Mouse (Mus musculus): ENCODE measurements around the gene Mbtps2. TPM values are rescaled to one million over a fixed set of nuclear protein-coding genes. Genes with fewer than 3 reads are reported as not detected.
A peak's percentile ranks its signal among the peaks of the same experiment; 100 is the strongest.

The Mbtps2 gene
- polyA plus RNA-seq, 1 experiment, result 41.3 TPM

DNA sequence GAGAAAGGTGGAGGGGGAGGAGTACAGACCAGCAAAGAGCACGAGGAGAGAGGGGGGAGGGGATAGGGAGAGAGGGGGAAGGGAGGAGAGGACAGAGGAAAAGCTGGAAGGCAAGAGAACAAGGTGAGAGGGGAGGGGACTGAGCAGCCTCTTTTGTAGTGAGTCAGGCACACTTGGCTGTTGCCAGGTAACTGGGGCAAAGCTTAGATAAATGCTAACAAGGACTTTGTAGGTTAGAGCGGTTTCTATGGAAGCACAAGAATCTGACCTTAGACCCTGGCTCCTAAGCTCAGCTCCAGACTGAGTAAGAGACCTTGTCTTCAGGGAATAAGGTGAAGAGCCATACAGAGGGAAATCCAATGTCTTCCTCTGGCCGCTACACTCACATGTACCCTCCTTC is 51.4 kb downstream of the Mbtps2 start:
- no peak overlapping the region for H3K4me3 ChIP-seq (ENCODE audit: insufficient read depth, low read length)
- H3K27ac ChIP-seq (ENCODE audit: insufficient read depth, low read length), result no peak overlapping the region
- H3K4me1 ChIP-seq (ENCODE audit: control insufficient read depth, insufficient read depth, low read length), result no peaks in the 10 kb centered on the region
- no peak for TF ChIP-seq POLR2A (IDR thresholded peaks at IDR 0.05; ENCODE audit: low read depth, low read length)

DNA sequence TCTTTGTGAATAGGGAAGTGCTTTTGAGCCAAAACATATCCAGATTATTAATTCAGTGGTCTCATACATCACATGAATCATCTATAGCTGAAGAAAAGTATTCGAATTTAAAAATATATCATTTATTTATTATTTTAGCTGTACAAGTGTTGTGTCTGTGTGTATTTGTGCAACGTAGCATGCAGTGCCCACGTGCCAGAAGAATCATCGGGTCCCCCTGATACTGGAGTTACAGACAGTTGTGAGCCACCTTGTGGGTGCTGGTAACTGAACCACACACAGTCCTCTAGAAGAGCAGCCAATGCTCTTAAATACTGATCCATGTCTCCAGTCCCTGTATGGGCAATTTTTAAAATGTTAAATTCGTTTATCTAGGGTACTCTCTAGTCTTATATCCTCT is 92.1 kb downstream of the Mbtps2 start:
- TF ChIP-seq CTCF (IDR thresholded peaks at IDR 0.05; ENCODE audit: borderline replicate concordance, insufficient read depth, low read length), result no peak
- no peak for TF ChIP-seq POLR2A (IDR thresholded peaks at IDR 0.05; ENCODE audit: low read depth, low read length)
- Histone ChIP-seq H3K4me3 (ENCODE audit: insufficient read depth, low read length) (no peak overlapping the region), H3K27ac (ENCODE audit: insufficient read depth, low read length) (no peak overlapping the region)

DNA sequence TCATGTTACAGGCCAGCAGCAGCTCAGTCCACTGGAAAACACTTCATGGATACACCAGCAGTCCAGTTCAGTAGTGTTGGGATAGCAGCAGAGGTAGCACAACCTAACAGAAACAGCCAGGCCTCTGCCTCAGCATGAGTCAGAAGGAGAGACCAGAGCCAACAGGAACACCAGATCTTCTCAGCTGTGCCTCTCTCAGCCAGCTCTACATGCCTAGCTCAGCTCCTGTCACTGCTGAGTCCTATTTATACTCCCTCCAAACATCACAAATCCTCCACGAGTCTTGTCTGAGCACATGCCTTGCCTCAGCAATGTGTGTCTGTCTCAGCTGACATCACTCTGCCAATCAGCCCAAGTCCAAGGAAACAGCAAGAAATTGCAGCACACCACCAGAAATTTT is 94.0 kb downstream of the Mbtps2 start:
- no peak for TF ChIP-seq POLR2A (IDR thresholded peaks at IDR 0.05; ENCODE audit: low read depth, low read length)
- no peak for TF ChIP-seq CTCF (IDR thresholded peaks at IDR 0.05; ENCODE audit: borderline replicate concordance, insufficient read depth, low read length)
- no peaks in the 10 kb centered on the region for H3K4me1 ChIP-seq (ENCODE audit: control insufficient read depth, insufficient read depth, low read length)
- no peak overlapping the region for H3K4me3 ChIP-seq (ENCODE audit: insufficient read depth, low read length)

More for the DNA sequence above, 92.1 kb downstream of the Mbtps2 start:
- H3K4me1 ChIP-seq (ENCODE audit: control insufficient read depth, insufficient read depth, low read length), result no peaks in the 10 kb centered on the region

DNA sequence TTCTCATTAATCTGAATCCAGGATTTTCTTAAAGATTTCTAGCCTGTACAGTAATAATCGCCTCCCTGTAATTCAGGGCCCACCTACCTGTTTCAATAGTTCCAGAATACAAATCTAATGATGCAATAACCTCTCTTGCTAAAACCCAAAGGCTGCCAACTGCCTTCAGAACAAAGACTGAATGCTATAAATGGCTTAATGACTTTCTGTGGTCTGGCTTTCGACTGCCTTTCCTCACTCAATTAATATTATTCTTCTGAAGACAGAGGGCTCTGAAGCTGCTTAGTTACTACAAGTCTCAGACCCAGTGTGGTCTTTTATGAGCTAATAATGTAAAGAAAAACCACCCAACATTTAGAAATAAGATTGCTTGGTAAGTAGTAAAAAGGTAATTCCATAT is 96.6 kb downstream of the Mbtps2 start:
- Histone ChIP-seq H3K4me3 (ENCODE audit: insufficient read depth, low read length) (no peak overlapping the region), H3K4me1 (ENCODE audit: control insufficient read depth, insufficient read depth, low read length) (no peaks in the 10 kb centered on the region), H3K27ac (ENCODE audit: insufficient read depth, low read length) (no peak overlapping the region)
- no peak for TF ChIP-seq CTCF (IDR thresholded peaks at IDR 0.05; ENCODE audit: borderline replicate concordance, insufficient read depth, low read length)
- TF ChIP-seq POLR2A (IDR thresholded peaks at IDR 0.05; ENCODE audit: low read depth, low read length), result no peak

More for the DNA sequence above, 94.0 kb downstream of the Mbtps2 start:
- H3K27ac ChIP-seq (ENCODE audit: insufficient read depth, low read length), result no peak overlapping the region

DNA sequence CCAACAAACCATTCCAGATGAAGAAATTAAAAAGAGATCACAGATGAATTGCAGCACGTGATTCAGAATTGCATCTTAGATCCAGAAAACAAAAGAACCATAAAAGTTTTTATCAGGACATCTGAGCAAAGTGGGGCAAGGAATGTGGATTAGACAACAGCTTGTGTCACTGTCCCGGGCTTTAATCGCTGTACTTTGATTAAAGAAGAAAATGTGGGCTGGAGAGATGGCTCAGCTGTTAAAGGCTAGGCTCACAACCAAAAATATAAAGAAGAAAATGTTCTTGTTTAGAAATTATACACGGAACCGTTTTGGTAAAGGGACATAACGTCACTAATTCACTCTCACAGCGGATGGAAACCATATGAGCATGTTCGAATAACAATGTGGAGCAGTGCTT is 98.5 kb downstream of the Mbtps2 start:
- no peak overlapping the region for H3K4me3 ChIP-seq (ENCODE audit: insufficient read depth, low read length)
- no peaks in the 10 kb centered on the region for H3K4me1 ChIP-seq (ENCODE audit: control insufficient read depth, insufficient read depth, low read length)
- TF ChIP-seq CTCF (IDR thresholded peaks at IDR 0.05; ENCODE audit: borderline replicate concordance, insufficient read depth, low read length), result no peak
- no peak for TF ChIP-seq POLR2A (IDR thresholded peaks at IDR 0.05; ENCODE audit: low read depth, low read length)
- no peak overlapping the region for H3K27ac ChIP-seq (ENCODE audit: insufficient read depth, low read length)

DNA sequence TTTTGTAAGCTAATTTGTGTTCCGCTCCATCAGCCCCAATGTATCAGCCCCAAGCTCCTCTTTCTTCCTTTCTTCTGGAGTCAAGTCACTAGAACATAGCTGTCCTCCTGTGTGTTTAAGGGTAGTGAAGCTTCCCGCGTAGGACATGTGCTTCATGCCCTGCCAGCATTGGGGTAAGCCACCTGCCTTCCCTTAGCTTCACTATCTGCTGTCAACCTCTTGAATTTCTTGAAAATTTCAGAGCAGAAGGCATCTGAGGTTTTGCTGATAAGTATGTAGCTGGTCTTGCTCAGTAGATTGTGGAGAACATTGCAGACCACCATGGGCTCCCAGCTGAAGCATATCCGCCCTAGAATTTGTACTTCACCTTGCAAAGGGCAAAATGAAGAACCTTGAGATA is 105.4 kb downstream of the Mbtps2 start:
- 0 out of 2 replicates have a peak, but pooled peaks cover 2% of the 10 kb centered on the region for H3K4me1 ChIP-seq (ENCODE audit: control insufficient read depth, insufficient read depth, low read length)
- TF ChIP-seq POLR2A (IDR thresholded peaks at IDR 0.05; ENCODE audit: low read depth, low read length) (no peak), CTCF (IDR thresholded peaks at IDR 0.05; ENCODE audit: borderline replicate concordance, insufficient read depth, low read length) (no peak)
- H3K27ac ChIP-seq (ENCODE audit: insufficient read depth, low read length), result no peak overlapping the region
- no peak overlapping the region for H3K4me3 ChIP-seq (ENCODE audit: insufficient read depth, low read length)

DNA sequence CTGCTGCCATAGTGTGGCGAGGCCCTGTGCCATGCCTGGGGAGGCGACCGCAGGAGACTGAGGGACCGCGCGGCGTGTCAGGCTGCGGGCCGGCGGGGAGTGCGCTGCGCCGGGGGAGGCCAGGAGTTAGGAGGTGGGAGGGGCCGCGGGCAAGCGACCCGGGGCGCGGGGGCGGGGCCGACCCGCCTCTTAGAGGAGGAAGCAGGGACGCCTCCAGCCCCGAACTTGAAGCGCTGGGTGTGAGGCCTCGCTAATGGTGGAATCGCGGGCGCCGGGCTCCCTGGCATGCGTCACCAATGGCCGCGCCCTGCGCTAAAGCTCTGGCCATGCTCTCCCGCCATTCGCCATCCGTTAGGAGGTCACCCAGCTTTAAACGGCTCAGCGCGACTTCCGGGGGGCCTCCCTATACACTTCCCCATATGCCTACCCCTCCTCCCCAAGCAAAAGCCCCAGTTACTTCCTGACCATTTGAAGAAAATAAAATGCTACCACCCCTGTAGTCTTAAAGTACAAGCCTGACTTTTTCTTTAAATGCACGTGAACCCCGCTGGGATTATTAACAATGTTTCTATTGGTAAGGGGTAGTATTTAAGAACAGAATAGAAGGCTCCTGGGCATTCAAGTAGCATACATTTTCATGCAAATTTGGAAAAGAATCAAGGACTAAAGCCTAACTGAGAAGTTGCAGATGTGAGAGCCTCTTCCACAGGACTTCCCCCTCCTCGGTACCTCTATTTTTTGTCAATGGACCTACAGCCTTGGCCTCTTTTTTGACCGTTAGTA is 106.4 kb downstream of the Mbtps2 start, which contains the start of gene Sms:
Sms (minus strand) TSS at position 344 of the 783 bp plus-strand sequence.
- Histone ChIP-seq H3K4me1 (ENCODE audit: control insufficient read depth, insufficient read depth, low read length) (0 out of 2 replicates have a peak, but pooled peaks cover 2% of the 10 kb centered on the region), H3K27ac (ENCODE audit: insufficient read depth, low read length) (peak within 1 kb of the TSS; percentile 47), H3K4me3 (ENCODE audit: insufficient read depth, low read length) (peak within 1 kb of the TSS; percentile 53)
- TF ChIP-seq CTCF (IDR thresholded peaks at IDR 0.05; ENCODE audit: borderline replicate concordance, insufficient read depth, low read length) (no peak), POLR2A (IDR thresholded peaks at IDR 0.05; ENCODE audit: low read depth, low read length) (no peak; the same call in 1 of the 2 replicates)

DNA sequence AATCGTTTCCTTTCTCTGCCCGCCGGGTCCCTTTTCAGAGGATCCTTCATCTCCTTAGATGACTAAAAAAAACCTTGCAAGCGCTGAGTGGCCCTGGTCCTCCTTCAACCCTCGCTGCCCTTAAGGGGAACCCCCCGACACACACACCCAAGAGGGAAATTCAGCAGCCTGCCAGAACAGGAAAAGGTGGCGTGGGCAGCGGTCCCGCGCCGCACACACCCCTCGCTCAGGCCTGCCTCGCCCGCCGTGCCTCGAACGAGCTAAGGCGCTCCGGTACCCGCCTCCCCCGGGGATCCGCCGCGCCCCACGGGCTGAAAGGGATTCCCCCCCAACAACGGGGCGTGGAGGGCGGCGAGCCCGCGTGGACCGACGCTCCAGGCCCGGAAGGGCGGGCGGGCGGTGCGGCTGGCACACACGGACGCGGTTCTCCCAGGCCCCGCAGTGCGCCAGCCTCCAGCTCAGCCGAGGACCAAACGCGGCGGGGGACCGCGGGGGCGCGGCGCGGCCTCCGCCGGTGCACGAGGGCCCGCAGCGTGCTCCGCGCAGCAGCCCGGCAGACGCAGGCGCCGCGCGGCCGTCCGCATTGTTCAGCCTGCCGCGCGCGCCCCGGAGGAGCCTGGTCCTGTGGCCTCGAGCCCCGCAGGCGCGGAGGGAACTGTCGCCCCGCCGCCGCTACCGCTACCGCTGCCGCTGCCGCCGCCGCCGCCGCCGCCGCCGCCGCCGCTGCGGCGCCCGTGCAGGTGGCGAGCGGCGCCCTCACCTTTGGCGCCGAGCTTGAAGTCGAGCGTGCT is 107.2 kb downstream of the Mbtps2 start:
- Histone ChIP-seq H3K4me1 (ENCODE audit: control insufficient read depth, insufficient read depth, low read length) (0 out of 2 replicates have a peak, but pooled peaks cover 2% of the 10 kb centered on the region), H3K27ac (ENCODE audit: insufficient read depth, low read length) (no peak overlapping the region), H3K4me3 (ENCODE audit: insufficient read depth, low read length) (peak overlapping the region; percentile 53)
- no peak for TF ChIP-seq CTCF (IDR thresholded peaks at IDR 0.05; ENCODE audit: borderline replicate concordance, insufficient read depth, low read length)
- no peak for TF ChIP-seq POLR2A (IDR thresholded peaks at IDR 0.05; ENCODE audit: low read depth, low read length)

DNA sequence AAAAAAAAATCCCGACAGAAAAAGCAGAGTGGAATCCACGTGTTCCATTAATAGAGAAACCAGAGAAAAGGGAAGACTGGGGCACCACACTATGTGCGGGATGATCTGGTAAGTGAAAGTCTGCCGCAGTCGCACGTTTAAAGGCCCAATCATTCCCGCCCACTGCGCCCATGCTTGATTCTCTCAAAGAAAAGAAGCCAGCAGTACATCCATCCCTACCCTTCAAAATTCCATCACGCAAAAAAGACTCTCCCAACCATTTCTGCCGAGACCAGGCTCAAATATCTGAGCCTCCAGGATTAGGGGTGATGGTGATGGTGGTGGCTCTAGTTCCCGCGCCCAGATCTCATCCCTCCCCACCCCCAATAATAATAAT is 107.8 kb downstream of the Mbtps2 start:
- Histone ChIP-seq H3K4me1 (ENCODE audit: control insufficient read depth, insufficient read depth, low read length) (0 out of 2 replicates have a peak, but pooled peaks cover 2% of the 10 kb centered on the region), H3K27ac (ENCODE audit: insufficient read depth, low read length) (no peak overlapping the region), H3K4me3 (ENCODE audit: insufficient read depth, low read length) (peak overlapping the region; percentile 52)
- TF ChIP-seq POLR2A (IDR thresholded peaks at IDR 0.05; ENCODE audit: low read depth, low read length) (no peak), CTCF (IDR thresholded peaks at IDR 0.05; ENCODE audit: borderline replicate concordance, insufficient read depth, low read length) (no peak)

All from embryonic fibroblast, embryonic 13.5 days (primary cell).